Mouse (Mus musculus): Measurements from ENCODE around the gene BC048671. TPM values are rescaled to one million over a fixed set of nuclear protein-coding genes. Genes with fewer than 3 reads are reported as not detected.
A peak's percentile ranks its signal among the peaks of the same experiment; 100 is the strongest.

BC048671 gene
- total RNA-seq, 1 experiment from 2014 or later, result not detected

DNA sequence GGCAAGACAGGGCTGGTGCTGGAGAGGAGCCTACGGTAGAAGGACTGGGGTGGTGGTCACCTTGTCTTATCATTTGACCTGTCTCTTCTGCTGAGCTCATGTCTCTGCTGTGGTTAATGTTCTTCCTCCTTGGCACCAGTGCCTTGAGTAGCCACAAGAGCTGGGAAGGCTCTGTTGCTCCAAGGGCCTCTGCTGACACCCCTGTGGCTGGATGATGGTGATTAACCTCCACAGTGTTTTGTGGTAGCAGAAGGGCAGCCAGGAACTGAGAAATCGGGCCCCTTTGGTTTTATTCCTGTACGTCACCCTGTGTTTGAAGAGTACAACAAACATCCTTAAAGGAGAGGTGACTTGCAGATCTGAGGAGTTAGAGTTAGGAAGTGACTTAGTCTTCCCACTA, 33.2 kb downstream of the BC048671 start:
- ATAC-seq (replicated peaks in 1 of 2; ENCODE audit: insufficient read depth in 1 of 2, low FRiP score in 2 of 2, low TSS enrichment in 1 of 2, low read depth in 1 of 2, poor library complexity in 2 of 2, severe bottlenecking in 2 of 2), result peak; percentile 79 to 89

DNA sequence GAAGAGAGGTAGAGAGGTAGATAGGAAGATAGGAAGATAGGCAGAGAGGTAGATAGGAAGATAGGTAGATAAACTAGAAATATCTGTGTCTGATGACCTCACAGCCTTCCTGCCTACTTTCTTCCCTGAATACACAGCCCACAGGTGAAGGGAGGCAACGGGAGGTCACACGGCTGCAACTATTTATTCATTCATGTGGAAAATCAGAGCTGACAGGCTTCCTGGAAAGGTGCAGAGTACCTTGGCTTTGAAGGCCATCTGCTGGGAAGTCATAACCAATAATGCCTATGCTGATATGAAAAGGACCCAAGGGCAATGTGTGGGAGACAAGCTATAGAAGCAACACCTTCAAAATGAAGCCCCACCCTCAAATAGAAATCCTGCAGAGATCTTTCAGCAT, 41.3 kb downstream of the BC048671 start:
- no peak for ATAC-seq (replicated peaks in 1 of 2; ENCODE audit: insufficient read depth in 1 of 2, low FRiP score in 2 of 2, low TSS enrichment in 1 of 2, low read depth in 1 of 2, poor library complexity in 2 of 2, severe bottlenecking in 2 of 2)

DNA sequence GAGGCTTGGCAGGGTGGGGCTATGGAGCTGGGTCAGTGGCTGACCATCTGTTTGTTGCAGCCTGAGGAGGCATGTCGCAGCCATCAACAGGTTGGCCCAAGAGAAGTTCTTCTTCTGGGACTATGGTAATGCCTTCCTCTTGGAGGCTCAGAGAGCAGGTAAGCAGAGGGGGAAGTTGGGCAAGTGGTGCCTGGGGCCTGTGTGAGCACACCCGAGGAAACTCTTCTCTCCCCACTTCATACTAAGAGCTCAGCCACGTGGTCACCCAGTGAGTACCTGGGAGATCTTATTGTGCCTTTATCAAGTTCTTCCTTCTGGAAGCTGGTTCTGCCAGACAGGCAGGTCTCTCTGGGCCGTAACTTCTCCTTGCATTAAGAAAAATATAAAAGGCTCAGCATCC, 46.2 kb downstream of the BC048671 start:
- ATAC-seq (replicated peaks in 1 of 2; ENCODE audit: insufficient read depth in 1 of 2, low FRiP score in 2 of 2, low TSS enrichment in 1 of 2, low read depth in 1 of 2, poor library complexity in 2 of 2, severe bottlenecking in 2 of 2), result no peak; a peak in 1 of 4 replicates

DNA sequence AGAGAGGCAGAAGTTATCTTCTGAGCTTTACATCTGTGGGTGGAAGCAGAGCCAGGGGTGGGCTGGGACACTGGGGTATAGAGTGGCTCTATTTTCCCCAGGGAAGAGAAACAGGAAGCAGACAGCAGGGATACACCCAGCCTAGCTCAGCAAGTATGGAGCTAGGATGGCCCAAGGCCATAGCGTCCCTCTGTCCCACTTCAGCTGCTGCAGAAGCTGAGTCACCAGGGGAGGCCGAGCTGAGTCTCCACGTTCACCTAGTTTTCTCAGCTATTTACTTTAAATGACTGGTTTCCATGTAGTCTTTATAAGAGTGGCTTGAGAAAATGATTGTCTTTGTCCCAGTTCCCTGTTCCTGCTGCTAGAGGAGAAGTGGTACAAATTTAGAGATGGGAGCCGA, 47.5 kb downstream of the BC048671 start:
- ATAC-seq (replicated peaks in 1 of 2; ENCODE audit: insufficient read depth in 1 of 2, low FRiP score in 2 of 2, low TSS enrichment in 1 of 2, low read depth in 1 of 2, poor library complexity in 2 of 2, severe bottlenecking in 2 of 2), result no peak

DNA sequence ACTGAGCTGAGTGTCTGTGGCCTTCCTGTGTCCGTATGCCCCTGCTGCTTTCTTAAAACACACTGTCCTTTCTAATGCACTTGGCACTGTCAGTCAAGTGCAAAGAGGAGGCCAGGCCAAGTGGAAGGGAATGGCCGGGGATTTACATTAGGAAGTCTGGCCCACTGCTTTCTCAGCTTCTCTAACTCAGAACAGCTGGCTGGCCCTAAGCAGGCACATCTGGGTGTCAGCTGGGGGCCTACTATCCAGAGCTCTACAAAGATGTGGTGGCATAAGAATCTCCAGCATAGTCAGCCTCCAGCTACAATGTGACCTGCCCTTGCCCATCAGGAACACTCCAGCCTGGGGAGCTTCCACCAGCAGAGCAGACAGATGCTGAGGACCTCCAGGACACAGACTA, 49.0 kb downstream of the BC048671 start:
- no peak for ATAC-seq (replicated peaks in 1 of 2; ENCODE audit: insufficient read depth in 1 of 2, low FRiP score in 2 of 2, low TSS enrichment in 1 of 2, low read depth in 1 of 2, poor library complexity in 2 of 2, severe bottlenecking in 2 of 2)

Other genes with a start within 250 kb of the BC048671 start
- not detected in 2 replicates for gene Vmn1r49, start 222.7 kb upstream of the BC048671 start, total RNA-seq (2017)
- not detected in 2 replicates for gene Vmn1r50, start 199.8 kb upstream of the BC048671 start, total RNA-seq (2017)
- not detected in 2 replicates for gene Vmn1r51, start 178.6 kb upstream of the BC048671 start, total RNA-seq (2017)
- gene Vmn1r52, start 126.4 kb upstream of the BC048671 start, total RNA-seq (2017), result not detected in 2 replicates
- not detected in 2 replicates for gene V1ra8, start 98.4 kb upstream of the BC048671 start, total RNA-seq (2017)
- gene Vmn1r53, start 76.8 kb upstream of the BC048671 start, total RNA-seq (2017), result not detected in 2 replicates
- not detected in 2 replicates for gene Vmn1r54, start 54.9 kb upstream of the BC048671 start, total RNA-seq (2017)
- gene Chst13, start 24.0 kb downstream of the BC048671 start, total RNA-seq (2017), result 1.4 TPM in 1 of 2 replicates, not detected in the other
- not detected in 2 replicates for gene Uroc1, start 32.1 kb downstream of the BC048671 start, total RNA-seq (2017)
- 18.7 and 20.3 TPM in 2 replicates for gene Zxdc, start 68.3 kb downstream of the BC048671 start, total RNA-seq (2017)
- gene Cfap100, start 127.6 kb downstream of the BC048671 start, total RNA-seq (2017), result not detected in 2 replicates
- gene Klf15, start 161.4 kb downstream of the BC048671 start, total RNA-seq (2017), result not detected in 2 replicates
- gene Aldh1l1, start 185.2 kb downstream of the BC048671 start, total RNA-seq (2017), result 13.1 and 18.0 TPM in 2 replicates